Mouse (Mus musculus) mouse trophoblast stem cell (cell line): Measurements from ENCODE around the gene Gpr146.
"Not testable (repeated sequence)": the region's sequence is repeated elsewhere in the genome, so short reads cannot be mapped to it uniquely, and the experiment has no call there.

Experiments used
- in situ Hi-C, 2 experiments: fragments of 300-500 bp; cut with MseI, MboI; formaldehyde crosslinking; loops; 2 replicates in 1 of 2; 3 replicates in 1 of 2; pipeline ENCODE4 v1.15.1; 2025

Gpr146 gene

DNA sequence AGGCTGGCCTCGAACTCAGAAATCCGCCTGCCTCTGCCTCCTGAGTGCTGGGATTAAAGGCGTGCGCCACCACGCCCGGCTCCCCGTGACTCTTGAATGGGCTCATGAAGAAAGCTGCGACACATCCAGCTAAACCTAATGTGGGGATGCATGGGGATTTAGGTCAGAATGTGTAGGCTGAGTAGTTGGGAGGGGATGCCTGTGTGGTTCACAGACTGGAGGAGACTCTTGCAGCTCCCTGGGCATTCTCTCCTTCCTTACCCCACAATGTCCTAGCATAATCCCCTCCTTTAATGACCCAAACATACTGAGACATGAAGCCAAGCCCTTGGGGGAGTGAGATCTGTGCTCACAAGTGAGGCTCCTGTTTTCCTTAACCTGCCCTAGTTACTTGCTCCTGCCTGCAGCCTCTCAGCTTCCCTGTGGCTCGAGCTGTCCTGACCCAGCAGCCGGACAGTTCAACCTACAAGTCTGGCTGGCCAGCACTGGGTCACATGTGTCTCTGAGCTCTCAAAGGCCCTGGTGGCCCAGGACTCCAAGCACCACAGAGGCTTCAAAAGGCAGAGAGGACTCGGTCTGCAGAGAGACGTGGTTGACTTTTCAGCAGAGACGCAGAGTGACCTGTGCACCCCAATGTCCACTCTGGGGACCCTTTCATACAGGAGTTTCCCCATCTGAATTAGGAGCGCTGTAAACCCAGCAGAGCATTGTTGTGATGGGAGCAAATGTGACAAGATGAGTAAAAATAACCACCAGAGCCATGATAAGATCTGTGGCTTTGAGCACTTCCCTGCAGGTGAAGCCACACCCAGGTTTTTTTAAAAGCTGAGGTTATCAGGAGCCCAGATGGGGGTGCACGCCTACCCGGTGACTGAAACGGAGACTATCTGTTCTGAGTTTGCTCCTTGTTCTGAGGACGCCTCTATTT lies 4.4 kb downstream of the Gpr146 start:
- in situ Hi-C loops: no loop called here

DNA sequence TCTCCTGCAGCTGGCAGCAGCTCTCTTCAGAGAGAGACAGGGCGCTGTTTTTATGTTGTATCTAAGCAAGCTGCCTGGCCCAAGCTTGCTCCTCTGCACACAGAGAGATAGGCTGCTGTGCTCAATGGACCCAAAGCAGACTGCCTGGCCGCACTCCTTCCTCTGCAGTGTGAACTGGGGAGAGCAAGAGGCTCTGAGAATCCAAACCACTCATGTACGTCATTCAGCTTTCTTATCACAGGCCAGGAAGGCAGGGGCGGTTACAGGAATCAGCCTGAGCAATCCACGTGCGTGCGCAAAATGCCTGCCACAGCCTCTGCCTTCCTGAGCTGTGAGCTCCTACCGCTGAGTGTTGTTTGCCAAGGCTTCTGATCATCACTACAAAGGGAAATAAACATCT lies 5.3 kb downstream of the Gpr146 start:
- in situ Hi-C loops: no loop called here

DNA sequence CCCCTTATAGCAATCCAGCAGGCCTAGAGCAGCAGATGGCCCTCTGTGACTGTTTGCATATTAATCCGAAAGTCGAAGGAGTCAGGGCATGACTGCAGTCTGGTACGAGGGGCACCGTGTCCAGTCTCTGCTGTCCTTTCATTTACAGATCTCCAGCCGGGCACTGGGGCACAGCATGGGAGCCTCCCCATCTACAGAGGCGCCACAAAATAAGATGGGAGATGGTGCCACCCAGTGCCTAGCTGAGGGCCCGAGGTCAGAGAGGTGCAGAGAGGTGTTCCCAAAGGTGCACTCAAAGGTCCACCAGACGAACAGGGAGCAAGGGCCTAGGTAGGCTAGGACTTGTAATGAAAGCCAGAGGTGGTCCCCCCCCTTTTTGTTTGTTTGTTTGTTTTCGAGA lies 5.7 kb downstream of the Gpr146 start:
- in situ Hi-C loops: no loop called here

DNA sequence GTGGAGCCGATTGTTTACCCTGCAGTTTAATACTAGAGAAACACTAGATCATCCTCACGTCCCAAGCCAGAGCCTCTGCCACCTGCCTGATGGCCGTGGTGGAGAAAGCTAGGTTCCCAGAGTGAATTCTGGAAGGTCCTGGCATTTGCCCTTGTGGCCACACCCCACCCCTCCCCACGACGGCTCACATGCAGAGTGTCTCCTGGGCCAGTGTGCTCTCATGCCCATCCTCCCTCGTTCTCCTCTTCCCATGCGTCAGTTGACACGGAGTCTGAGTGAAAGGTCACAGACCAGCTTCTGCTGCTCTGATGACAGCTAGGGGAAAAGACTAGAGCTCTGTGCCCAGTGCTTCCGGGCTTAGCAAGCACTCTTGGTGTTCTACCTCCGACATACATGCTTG lies 7.0 kb downstream of the Gpr146 start:
- in situ Hi-C loops: no loop called here

GRCm38 (mm10) chr5:139386047-139386446 lies 8.6 kb downstream of the Gpr146 start:
- in situ Hi-C loops: no loop called here

DNA sequence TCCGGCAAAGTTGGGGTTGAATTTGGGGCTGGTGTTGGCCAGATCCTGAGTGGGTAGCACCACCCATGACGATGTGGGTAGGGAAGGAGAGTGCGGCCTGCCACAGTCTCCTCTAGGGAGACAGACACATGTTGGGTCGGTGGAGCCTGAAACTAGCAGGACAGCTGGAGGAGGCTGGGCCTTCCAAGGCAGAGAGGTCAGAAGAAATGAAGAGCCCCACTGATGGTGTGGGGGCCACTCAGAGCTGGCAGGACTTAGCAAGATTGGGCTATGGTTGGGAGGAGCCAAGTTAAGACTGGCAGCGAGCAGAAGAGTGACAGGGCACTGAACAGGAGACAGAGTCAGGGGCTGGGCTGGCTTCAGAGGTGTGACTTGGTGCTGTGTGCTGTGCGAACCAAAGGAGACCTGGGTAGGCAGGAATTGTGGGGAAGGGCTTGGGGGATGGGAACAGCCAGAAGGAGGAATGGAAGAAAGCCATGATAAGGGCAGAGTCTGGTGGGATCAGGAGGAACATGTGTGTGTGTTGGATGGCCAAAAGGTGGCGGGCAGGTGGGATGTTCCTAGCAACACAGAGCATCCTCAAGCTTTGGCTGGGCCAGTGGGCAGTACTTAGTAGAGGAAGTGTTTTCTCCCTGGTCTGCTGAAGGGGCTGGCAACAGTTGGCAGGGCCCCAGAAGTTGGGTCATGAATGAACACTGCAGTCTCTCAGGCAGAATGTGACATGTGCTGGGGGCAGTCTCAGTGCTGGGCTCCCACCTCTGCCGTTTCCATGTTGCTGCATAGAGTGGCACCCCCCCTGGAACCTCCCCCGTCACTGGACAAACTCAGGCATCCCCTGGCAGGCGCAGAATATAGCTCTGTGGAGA lies 10.1 kb downstream of the Gpr146 start:
- in situ Hi-C loops: no loop called here

GRCm38 (mm10) chr5:139388195-139388570 lies 10.7 kb downstream of the Gpr146 start:
- in situ Hi-C loops: no loop called here

DNA sequence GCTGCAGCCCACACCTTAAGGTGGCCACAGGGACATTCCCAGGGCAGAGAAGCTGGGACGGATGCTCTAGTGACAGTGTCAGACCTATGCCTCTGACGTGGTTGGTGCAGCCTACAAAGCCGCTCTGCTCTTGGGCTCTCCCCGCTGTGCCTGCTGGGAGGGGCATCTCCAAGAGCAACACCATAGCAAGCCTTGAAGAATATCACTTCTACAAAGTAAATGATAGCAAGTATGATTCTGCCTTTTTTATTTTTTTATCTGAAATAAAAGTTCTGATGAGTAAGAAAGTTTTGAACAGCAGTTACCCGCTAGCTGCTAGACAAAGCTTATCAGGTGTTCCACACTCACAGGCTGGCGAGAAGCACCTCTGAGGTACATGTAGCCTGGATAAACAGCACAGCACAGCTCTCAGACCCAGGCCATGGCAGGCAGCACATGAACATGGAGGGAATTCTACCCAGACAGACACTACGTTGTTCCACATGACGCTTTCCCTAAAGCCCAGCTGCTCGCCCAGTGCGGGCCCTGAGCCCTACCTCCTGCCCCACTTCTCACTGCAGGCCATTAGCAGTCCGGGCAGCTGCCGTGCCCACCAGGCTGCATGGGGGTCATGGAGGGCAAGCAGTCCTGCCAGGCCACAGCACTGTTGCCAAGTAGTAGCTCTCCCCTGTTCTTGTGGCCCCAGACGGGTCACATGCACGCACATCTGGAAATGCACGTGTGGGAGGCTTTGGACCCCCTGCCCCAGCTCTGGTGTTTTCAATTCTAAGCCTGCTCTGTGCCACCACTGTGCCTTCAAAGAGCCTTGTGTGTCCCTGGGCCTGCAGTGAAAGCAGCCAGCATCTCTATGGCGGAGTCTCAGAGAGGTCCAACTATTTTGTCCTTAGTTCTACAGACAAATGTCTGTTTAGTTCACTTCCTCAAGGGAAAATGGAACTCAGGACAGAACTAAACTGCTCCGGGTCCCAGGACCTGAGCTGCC lies 11.5 kb downstream of the Gpr146 start:
- in situ Hi-C loops: no loop called here

DNA sequence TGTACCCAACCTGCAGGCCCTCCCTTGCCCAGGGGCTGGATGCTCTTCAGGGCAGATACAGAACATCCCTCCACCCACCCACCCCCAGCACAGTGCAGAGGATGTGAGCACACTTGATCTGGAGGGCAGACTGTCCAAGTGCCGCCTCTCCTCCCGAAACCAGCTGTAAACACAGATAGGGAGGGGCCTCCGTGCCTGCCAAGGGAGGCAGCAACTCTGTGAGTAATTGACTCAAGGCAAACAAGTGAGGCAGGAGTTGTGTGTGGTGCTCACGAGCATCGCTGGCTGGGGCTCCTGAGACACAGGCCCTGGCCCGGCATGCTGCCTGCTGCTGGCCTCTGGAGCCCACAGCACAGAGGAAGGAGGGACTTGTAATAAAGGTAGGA lies 12.2 kb downstream of the Gpr146 start:
- in situ Hi-C loops: no loop called here

- in situ Hi-C loops: not testable (repeated sequence)
Measured at GRCm38 (mm10) chr5:139390324-139391119, 13.0 kb downstream of the Gpr146 start.

- in situ Hi-C loops: no loop called here
Measured at GRCm38 (mm10) chr5:139391309-139391990, 14.0 kb downstream of the Gpr146 start.

DNA sequence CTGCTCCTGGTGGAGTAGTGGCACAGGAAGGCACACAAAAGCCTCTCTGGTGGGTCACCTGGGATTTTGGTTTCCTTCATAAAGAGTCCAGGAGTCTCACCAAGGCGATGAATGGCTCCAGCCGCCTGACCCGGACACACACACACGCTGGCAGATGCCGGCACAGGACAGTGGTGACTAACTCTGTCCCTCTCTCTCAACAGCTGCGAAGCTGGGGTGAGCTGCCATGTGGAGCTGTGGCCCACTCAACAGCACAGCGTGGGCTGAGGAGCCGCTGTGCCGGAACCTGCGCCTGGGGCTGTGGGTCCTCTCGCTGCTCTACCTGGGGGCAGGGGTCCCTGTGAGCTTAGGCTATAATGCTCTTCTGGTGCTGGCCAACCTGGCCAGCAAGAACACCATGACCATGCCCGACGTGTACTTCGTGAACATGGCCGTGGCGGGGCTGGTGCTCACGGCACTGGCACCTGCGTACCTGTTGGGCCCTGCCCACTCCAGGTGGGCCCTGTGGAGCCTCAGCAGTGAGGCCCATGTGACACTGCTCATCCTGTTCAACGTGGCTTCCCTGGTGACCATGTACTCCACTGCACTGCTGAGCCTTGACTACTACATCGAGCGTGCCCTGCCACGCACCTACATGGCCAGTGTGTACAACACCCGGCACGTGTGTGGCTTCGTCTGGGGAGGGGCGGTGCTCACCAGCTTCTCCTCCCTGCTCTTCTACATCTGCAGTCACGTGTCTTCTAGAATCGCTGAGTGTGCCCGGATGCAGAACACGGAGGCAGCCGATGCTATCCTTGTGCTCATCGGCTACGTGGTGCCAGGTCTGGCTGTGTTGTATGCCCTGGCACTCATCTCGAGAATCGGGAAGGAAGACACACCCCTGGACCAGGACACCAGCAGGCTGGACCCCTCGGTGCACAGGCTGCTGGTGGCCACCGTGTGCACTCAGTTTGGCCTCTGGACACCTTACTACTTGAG lies 15.0 kb downstream of the Gpr146 start:
- in situ Hi-C loops: no loop called here

GRCm38 (mm10) chr5:139393197-139393588 lies 15.7 kb downstream of the Gpr146 start:
- in situ Hi-C loops: no loop called here

DNA sequence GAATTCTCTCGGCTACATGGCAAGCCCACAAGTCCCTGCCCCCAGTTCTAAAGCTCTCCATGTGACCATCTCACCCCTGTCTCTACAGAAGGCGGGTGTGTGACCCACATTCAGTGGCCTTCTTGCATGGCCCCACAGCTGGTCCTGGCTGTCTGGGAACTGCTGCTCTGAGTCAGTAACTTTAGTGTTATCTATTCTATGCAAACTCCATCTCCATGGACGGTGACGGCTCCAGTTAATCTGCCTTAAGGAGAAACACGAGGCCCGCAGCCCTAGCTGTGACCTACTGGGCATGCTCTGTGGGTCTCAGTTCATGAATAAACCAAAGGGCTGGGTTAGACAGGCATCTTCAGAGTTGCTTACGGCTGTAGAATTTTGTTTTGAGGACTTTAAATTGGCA lies 16.9 kb downstream of the Gpr146 start:
- in situ Hi-C loops: no loop called here

DNA sequence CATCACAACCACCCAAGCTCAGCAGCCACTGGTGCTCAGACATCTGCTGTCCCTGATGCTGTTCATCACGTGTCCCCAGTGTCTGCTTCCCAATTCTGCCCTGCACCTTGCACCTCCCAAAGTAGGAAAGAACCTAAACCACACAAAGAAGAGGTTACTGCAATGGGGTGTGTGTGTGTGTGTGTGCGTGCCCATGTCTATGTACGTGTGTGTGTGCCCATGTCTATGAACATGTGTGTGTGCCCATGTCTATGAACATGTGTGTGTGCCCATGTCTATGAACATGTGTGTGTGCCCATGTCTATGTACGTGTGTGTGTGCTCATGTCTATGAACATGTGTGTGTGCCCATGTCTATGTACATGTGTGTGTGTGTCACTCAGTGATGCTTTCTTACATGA lies 18.0 kb downstream of the Gpr146 start:
- in situ Hi-C loops: no loop called here

DNA sequence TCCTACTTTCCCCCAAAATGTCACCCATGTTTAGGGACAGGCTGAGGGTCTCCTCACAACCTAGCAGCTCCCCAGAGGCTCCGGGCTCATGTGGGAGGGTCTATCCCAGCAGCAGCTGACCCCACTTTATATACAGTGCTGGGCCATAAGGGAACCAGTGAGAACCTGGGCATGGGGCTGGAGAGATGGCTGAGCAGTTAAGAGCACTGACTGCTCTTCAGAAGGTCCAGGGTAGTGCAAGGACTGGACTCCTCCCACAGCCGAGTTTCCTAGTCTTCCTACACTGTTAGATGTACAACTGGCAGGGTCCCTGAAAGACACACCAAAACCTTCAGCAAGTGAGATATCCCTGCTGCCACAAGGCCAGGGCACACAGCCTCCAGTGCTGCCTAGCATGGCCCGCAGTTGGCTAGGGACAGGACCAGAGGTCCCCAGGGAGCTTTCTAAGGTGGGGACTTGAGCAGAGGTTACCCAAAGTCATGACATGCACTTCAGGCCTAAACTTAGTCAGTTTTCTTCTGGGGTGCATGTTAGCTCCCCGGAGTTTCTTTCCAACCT lies 19.9 kb downstream of the Gpr146 start:
- in situ Hi-C loops: no loop called here

DNA sequence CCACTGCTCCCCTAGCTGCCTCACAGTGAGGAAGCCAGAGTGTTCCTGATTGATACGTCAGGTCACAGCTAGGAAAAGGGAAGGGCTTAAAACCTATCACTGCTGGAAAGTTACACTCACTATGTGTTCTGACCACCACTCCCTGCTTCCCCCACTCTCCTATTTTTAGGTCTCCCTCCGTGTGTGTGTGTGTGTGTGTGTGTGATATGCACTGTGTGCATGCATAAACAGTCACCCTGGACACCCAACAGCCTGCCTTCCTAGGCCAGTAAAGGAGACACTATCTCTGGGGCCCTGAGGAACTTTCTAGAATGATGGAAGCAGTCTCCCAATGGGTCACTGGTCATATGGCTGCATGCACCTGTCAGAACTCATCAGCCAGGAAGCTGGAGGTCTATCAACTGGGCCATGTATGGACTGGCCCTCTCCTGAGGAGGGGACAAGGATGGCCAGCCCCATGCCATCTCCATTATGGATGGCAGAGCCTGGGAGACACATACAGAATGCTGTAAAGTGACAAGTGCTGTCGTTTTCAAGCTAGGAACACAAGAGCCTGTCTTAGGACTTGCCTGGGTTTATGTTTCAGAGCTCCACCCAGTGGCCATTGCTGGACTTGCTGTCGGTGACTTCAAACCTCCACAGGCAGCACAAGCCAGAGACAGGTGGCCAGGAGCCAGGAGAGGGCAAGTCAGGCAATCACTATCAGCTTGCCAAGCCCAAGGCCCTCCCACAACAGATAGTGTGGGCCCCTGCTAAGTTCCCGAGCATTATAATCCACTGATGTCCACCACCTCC lies 20.7 kb downstream of the Gpr146 start:
- in situ Hi-C loops: no loop called here

DNA sequence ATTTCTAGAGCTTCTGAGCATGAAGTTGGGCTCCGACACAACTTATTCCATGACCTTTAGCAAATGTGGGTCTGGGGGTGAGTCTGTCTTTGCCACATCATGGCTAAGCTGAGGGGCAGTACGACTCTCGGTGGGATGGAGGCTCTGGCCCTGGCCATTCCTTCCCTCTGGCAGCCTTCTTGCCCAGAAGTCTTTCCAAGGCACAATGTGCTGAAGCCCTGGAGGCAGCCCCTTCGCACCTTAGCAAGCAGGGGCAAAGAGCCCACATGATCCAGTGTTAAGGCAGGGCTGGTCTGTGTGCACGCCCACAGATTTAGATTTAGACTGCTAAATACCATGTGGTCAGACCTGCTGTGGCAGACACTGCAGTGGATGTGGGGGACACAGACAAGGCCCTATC lies 21.3 kb downstream of the Gpr146 start:
- in situ Hi-C loops: no loop called here
